Mouse (Mus musculus): ENCODE measurements around the gene Hist2h2ac. TPM values are rescaled to one million over a fixed set of nuclear protein-coding genes. Genes with fewer than 3 reads are reported as not detected.
"Not testable (repeated sequence)": the region's sequence is repeated elsewhere in the genome, so short reads cannot be mapped to it uniquely, and the experiment has no call there.

Hist2h2ac gene
- total RNA-seq, 2 experiments from 2014 or later = 30.5 to 34.4 TPM

- no peak for DNase-seq (ENCODE audit: low spot score)
- intact Hi-C loops (cut with DNase I) = no loop called here
Observed at GRCm38 (mm10) chr3:96251787-96252186, 31.1 kb upstream of the Hist2h2ac start.

- DNase-seq (ENCODE audit: low spot score) = no peak
- intact Hi-C loops (cut with DNase I) = no loop called here
Observed at GRCm38 (mm10) chr3:96250890-96251289, 30.2 kb upstream of the Hist2h2ac start.

GRCm38 (mm10) chr3:96249034-96249345 lies 28.3 kb upstream of the Hist2h2ac start:
- intact Hi-C loops (cut with DNase I) = no loop called here
- no peak for DNase-seq (ENCODE audit: low spot score)

GRCm38 (mm10) chr3:96248141-96249033 lies 27.7 kb upstream of the Hist2h2ac start:
- no peak for DNase-seq (ENCODE audit: low spot score)
- intact Hi-C loops (cut with DNase I) = loop anchor here (1.0 kb wide), 1 partner anchor 14 kb away; no protein-coding TSS in a partner anchor

- intact Hi-C loops (cut with DNase I) = loop anchor here (1.0 kb wide), 1 partner anchor 15 kb away; no protein-coding TSS in a partner anchor
- no peak for DNase-seq (ENCODE audit: low spot score)
Observed at GRCm38 (mm10) chr3:96247356-96248140, 26.9 kb upstream of the Hist2h2ac start.

GRCm38 (mm10) chr3:96246427-96246856 lies 25.8 kb upstream of the Hist2h2ac start, which contains the start of gene Hist2h3c1:
Gene Hist2h3c1 (plus strand): TSS chr3:96246685.
- DNase-seq (ENCODE audit: low spot score); intact Hi-C loops (cut with DNase I): not testable (repeated sequence)

GRCm38 (mm10) chr3:96246018-96246417 lies 25.3 kb upstream of the Hist2h2ac start:
- DNase-seq (ENCODE audit: low spot score); intact Hi-C loops (cut with DNase I): not testable (repeated sequence)

- intact Hi-C loops (cut with DNase I) = not testable (repeated sequence)
- peak; percentile 85 for DNase-seq (ENCODE audit: low spot score)
Observed at GRCm38 (mm10) chr3:96245003-96245886, 24.6 kb upstream of the Hist2h2ac start, which contains the start of gene Hist2h2aa1. Gene Hist2h2aa1 (plus strand): TSS chr3:96245497.

- intact Hi-C loops (cut with DNase I) = no loop called here
- no peak for DNase-seq (ENCODE audit: low spot score)
Observed at GRCm38 (mm10) chr3:96243921-96244572, 23.4 kb upstream of the Hist2h2ac start.

GRCm38 (mm10) chr3:96240799-96241197 lies 20.1 kb upstream of the Hist2h2ac start:
- no peak for DNase-seq (ENCODE audit: low spot score)
- intact Hi-C loops (cut with DNase I) = loop anchor here (2.0 kb wide), 1 partner anchor 22 kb away; the partner anchor contains the start of gene Hist2h4

GRCm38 (mm10) chr3:96239949-96240798 lies 19.5 kb upstream of the Hist2h2ac start, which contains the start of gene Hist2h2aa2:
Gene Hist2h2aa2 (minus strand): TSS chr3:96240276.
- intact Hi-C loops (cut with DNase I) = loop anchor here (2.0 kb wide), 1 partner anchor 23 kb away; the partner anchor contains the start of gene Hist2h4

GRCm38 (mm10) chr3:96238954-96239793 lies 18.5 kb upstream of the Hist2h2ac start, which contains the start of gene Hist2h3c2:
Gene Hist2h3c2 (minus strand): TSS chr3:96239127.
- intact Hi-C loops (cut with DNase I) = not testable (repeated sequence)
- peak; percentile 33 for DNase-seq (ENCODE audit: low spot score)

More at GRCm38 (mm10) chr3:96239949-96240798, 19.5 kb upstream of the Hist2h2ac start, which contains the start of gene Hist2h2aa2:
- DNase-seq (ENCODE audit: low spot score) = peak; percentile 94

- intact Hi-C loops (cut with DNase I) = no loop called here
- no peak for DNase-seq (ENCODE audit: low spot score)
Observed at GRCm38 (mm10) chr3:96237904-96238511, 17.3 kb upstream of the Hist2h2ac start.

GRCm38 (mm10) chr3:96237335-96237903 lies 16.7 kb upstream of the Hist2h2ac start:
- intact Hi-C loops (cut with DNase I) = no loop called here
- no peak for DNase-seq (ENCODE audit: low spot score)

GRCm38 (mm10) chr3:96236834-96237334 lies 16.2 kb upstream of the Hist2h2ac start:
- intact Hi-C loops (cut with DNase I) = no loop called here
- no peak for DNase-seq (ENCODE audit: low spot score)

GRCm38 (mm10) chr3:96235836-96236235 lies 15.2 kb upstream of the Hist2h2ac start:
- intact Hi-C loops (cut with DNase I) = no loop called here
- DNase-seq (ENCODE audit: low spot score) = no peak
